Mouse (Mus musculus) bone marrow, adult 2 months (tissue): Measurements from ENCODE around the gene Cfdp1.

ENCODE experiments used
- CTCF ChIP-seq: fragments of 200-500 bp; IDR thresholded peaks from 2 replicates; pipeline ENCODE4 v1.5.1; 2011; ENCODE audit warnings: low read length, control low read depth; ENCODE audit not compliant: control insufficient read depth, insufficient read depth
- POLR2A ChIP-seq: fragments of 200-500 bp; IDR thresholded peaks from 2 replicates; pipeline ENCODE4 v1.6.1; 2011; ENCODE audit warnings: low read depth, mild to moderate bottlenecking, control low read depth, low read length, borderline replicate concordance; ENCODE audit not compliant: control insufficient read depth

GRCm38 (mm10) chr8:111775766-111776165 lies 78.3 kb downstream of the Cfdp1 start:
- TF ChIP-seq CTCF: no peak
- TF ChIP-seq POLR2A: no peak
